Mouse (Mus musculus): Measurements from ENCODE around the gene Plcb4. TPM values are rescaled to one million over a fixed set of nuclear protein-coding genes. Genes with fewer than 3 reads are reported as not detected.
"Not testable (repeated sequence)": the region's sequence is repeated elsewhere in the genome, so short reads cannot be mapped to it uniquely, and the experiment has no call there.

Gene Plcb4
- total RNA-seq, 2 experiments from 2014 or later, result 37.2 to 40.1 TPM

DNA sequence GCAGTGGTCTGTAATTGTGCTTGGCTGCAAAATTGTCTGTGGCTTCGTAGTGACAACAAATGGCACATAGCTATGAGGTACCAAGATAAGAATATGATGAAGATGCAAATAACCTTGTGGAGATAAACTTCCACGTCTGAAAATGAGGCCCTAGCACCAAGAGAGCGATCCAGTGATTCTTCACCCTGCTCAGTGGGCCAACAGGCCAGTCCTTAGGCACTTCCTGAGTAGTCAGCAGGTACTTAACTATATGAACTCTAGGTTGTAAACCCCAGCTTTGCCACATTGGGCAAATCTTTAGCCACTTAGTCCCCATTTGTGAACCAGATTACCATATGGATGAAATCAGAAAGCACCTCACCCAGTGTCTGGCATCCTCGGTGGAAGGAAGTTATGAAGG, 271.9 kb downstream of the Plcb4 start:
- DNase-seq (ENCODE audit: low spot score in 2 of 2), result no peak

DNA sequence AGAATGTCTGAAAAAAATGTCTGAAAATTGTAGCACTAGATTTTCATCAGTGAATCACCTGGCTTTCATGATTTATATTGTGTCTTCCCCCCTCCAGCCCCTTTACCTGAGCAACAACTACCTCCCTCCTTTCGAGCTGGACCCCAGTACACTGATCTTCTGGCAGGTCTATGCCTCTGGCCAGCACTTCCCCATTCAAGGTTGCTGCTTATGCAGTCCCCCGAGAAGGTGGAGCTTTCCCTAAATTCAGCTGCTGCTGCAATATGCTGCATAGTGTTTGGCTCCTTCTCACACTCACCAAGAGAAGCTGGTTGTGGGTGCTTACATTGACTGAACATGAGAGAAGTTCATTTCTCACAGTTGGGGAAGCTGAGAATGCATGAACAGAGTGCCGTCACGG, 273.8 kb downstream of the Plcb4 start:
- DNase-seq (ENCODE audit: low spot score in 2 of 2), result no peak

DNA sequence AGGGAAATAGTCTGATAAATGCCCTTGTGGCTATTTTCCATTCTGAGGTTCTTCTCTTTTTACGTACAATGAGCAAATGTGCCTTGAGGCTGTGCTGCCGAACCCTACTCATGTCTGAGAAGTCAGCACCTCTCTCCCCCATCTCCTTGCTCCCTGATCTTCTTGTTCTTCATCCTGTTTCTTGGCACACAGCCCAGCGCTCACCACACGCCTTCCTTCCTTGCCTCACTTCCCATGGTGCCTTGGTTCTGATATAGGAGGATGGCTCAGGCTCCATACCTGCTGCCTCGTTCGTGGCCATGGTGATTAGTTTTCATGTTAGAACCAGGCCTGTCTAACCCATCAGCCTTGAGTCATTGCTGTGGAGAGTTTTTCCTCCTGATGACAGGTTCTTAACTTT, 277.6 kb downstream of the Plcb4 start:
- DNase-seq (ENCODE audit: low spot score in 2 of 2), result no peak

DNA sequence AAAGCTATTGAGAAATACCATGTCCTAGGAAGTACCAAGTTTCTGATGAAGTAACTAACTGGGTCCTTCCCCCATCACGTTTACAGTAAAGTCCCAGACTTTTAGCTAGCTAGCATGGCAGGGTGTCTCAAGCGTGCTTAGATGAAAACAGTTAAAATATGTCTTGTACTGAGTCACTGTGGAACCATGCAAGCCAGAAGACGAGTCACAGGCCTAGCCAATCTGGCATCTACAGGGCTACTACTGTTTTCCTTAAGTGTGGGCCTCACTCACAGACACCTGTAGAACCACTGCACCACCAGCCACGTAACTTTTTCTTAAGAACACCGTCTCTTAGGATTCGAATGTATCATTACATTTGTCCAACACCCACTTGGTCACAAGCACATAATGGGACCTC, 278.8 kb downstream of the Plcb4 start:
- no peak for DNase-seq (ENCODE audit: low spot score in 2 of 2)

DNA sequence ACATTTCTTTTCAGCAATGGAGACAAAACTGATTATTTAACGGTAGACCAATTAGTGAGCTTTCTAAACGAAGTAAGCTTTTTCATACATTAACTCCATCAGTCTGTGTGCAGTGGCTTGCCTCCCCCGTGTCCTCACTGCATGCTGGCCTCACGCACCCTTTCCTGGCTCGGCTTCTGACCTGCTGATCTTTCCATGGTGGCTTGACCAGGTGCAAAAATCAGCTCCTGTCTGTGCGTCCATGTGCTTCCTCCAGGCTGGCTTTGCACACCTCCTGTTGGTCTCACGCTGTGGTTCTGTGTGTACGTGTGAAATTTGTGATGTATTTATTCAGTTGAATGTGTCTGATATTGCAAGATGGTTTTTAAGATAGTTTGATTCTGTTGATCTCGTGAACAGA, 281.1 kb downstream of the Plcb4 start:
- DNase-seq (ENCODE audit: low spot score in 2 of 2), result no peak

DNA sequence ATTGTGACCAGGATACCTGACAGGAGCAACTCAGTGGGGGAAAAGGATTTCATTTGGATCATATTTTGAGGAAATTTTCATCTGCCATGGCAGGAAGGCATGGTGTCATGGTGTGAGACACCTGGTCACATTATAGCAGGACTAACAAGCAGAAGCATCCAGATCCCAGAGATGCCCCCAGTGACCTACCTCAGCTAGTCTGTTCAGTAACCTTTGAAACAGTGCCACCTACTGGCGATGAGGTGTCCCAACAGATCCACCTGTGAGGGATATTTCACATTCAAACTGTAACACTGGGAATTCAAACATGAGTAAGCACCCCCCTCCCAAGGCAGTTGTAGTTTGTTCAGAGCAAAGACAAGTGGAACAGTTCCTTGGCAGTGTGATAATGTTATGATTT, 289.0 kb downstream of the Plcb4 start:
- DNase-seq (ENCODE audit: low spot score in 2 of 2), result no peak

DNA sequence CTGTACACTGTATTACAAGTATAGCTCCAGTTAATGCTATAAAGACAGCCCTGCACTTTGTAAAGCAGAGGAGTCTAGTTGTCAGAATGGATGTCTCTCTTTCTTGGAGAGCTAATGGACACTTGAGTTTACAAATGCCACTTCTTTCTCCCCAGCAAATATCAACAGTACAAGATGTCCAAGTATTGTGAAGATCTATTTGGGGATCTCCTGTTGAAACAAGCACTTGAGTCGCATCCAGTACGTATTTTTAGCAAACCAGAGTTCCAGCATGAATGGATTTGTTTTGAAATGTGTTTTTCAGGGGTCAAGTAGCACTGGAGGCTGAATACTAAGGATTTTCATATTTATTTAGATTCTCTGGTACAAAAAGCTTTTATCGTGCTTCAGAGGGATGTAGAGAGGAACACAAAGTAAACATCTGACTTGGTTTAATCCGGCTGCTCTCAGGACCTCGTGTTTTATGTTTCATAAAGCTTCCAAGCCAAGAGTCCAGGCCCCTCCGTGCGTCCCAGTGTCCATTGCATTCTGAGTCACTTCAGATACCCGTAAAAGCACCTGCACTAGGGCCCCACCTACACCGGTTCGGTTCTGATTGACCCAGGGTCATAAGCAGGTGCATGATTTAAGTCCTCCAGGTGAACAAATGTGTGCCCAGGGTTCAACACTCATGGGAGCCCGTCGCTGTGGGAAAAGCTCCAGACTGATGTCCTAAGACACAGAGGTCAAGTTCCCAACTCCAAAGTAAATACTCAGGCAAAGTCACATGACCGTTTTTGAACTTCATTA, 296.1 kb downstream of the Plcb4 start:
- DNase-seq (ENCODE audit: low spot score in 2 of 2), result no peak

DNA sequence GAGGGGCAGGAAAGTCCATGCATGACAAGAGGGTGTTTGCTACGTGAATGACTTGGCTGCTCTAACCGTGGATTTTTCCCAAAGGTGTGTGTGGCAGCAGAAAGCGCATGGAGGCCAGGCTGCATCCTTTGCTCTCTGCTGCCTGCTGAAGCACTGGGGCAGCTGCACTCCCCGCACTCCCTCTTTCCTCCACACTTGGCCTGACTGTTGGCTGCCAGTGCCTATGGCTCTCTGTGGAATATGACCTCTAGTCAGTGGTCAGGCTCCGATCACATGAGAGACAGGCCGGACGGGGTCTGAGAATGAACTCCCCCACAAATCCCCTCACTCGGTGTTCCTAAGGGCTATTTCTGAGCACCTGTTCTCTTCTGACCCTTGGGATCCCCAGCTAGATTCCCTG, 297.0 kb downstream of the Plcb4 start:
- DNase-seq (ENCODE audit: low spot score in 2 of 2), result no peak

DNA sequence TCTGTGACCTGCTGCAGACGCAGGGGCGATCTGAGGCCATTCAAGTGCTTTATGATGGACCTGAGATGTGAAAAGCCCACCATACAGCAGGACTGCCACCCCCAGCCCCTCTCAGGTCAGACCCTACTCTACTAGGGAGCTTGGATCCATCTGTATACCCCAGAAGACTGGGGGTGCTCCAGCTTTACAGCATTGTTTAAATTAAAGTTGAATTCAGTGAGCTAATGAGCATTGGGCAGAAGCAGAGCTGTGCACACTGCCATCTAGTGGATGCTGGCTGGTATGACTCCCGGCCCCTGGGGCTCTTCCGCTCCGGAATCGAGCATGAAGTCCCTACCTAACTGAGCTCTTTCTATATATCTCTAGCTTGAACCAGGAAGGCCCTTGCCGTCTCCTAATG, 298.9 kb downstream of the Plcb4 start:
- DNase-seq (ENCODE audit: low spot score in 2 of 2), result peak; percentile 58 to 64

DNA sequence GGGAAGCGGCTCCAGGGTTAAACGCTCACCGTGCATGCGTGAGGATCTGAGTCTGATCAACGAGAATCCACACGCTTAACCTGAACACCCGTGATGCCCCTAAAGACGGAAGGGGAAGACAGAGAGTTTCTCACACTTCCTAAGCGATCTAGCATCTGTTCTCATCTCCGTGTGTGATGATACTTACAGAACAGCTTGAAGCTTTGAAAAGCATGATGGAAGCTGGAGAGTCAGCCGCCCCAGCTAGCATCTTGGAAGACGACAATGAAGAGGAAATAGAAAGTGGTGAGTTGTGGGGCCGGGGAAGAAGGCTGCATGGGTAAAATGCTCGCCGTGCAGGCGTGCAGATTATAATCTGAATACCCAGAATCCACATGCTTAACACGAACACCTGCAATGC, 299.6 kb downstream of the Plcb4 start:
- no peak for DNase-seq (ENCODE audit: low spot score in 2 of 2)

DNA sequence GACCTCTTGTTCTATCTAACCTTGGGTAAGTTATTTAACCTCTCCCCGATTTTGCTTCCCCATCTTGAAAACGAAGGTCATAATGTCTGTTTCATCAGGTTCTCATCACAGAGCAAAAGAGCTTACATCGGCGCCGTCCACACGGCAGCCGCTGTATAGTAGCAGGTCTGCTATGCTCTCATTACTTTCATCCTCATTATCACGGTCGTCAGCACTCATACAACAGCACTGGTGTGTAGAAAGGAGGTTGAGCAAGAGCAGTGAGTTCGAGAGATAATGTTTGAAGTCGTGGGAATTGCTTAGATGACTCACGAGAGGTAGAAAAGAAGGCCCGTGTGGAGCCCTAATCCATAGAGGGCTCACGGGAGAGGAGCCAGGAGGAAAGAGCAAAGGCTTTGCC, 304.3 kb downstream of the Plcb4 start:
- no peak for DNase-seq (ENCODE audit: low spot score in 2 of 2)

DNA sequence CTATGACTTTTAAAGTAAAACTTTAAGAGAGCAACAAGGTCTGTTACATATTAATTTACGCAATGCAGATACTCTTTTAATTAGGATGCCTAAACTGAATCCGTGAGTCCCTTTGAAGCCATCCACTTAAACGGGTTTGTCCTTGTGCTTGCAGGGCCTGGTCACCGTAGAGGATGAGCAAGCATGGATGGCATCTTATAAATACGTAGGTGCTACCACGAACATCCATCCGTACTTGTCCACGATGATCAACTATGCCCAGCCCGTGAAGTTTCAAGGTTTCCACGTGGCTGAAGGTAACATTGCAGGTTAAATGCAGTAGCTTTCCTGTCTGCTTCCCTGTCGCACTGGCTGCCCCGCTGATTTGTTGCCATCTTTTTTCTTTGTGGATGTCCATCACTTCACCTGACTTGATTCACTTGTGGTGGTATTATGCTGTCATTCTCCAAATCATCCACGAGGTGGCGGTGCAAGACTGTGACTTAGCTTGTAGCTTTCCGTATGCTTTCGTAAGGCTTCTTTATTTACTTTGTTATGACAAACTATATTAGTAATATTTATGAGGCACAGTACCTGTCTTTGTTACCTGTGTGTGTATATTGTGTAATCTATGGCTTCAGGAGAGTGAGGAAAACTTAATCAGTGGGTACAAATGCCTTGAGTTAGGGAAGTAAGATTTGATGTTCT, 308.2 kb downstream of the Plcb4 start:
- DNase-seq (ENCODE audit: low spot score in 2 of 2), result peak; percentile 30 to 33

DNA sequence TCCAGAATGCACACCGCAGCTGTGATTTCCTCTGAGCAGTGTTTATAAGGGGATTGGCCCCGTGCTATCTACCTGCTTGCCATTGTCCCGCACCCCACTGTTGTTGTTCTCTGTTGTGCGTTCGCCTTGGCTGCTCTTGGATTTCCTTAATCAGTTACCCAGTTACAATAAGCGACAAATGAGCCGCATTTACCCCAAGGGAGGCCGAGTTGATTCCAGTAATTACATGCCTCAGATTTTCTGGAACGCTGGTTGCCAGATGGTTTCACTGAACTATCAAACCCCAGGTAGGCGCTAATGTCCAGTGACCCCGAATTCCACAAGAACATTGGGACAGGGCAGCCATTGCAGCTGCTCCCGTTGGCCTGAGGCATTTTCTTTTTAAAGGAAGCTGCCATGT, 309.3 kb downstream of the Plcb4 start:
- DNase-seq (ENCODE audit: low spot score in 2 of 2), result no peak

DNA sequence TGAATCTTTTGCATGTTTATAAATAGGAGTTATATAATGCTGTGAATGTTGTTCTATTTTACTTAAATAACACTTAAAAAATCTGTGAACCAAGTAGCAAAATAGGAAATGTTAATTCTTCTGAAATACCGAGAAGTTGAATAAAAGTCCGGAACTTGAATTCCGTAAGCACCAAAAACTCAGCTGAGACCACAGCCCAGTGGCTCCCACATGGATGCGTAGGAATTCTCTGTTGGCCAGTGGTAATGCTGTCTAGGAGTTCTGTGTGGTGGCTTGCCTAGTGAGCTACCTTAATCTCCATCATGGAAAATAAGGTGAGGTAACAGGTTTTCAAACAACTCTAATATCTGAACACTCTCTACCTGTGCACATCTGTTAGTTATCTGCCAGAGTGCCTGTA, 312.1 kb downstream of the Plcb4 start:
- DNase-seq (ENCODE audit: low spot score in 2 of 2), result no peak

DNA sequence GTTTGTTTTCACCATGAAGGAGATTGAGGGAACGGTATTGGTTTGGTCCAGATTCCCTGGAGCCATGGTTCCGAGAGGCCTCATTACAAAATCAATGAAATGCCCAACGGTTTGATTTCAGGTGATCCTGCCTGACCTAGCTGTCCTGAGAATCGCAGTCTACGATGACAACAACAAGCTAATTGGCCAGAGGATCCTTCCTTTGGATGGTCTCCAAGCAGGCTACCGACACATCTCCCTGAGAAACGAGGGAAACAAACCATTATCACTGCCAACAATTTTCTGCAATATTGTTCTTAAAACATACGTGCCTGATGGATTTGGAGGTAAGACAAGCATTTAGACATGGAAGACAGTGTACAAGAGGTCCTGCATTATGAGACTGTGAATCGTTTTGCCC, 317.2 kb downstream of the Plcb4 start:
- no peak for DNase-seq (ENCODE audit: low spot score in 2 of 2)

DNA sequence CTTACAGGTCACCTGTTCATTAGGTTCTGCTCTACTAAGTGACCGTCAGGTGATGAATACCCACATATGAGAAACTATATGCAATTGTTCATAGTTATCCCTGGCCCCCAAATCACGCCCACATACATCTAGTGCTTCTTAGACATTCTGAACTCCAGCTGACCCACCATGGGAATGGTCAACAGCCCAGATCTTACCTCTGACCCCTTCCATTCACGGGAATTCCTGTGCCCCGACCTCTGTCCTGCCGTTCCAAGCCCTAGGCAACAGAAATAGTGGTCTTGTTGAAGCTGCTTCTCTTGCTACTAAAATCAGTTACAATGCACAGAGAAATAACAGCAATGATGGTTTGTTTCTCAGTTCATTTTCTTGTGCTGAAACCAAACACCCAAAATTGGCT, 320.0 kb downstream of the Plcb4 start:
- DNase-seq (ENCODE audit: low spot score in 2 of 2), result no peak

DNA sequence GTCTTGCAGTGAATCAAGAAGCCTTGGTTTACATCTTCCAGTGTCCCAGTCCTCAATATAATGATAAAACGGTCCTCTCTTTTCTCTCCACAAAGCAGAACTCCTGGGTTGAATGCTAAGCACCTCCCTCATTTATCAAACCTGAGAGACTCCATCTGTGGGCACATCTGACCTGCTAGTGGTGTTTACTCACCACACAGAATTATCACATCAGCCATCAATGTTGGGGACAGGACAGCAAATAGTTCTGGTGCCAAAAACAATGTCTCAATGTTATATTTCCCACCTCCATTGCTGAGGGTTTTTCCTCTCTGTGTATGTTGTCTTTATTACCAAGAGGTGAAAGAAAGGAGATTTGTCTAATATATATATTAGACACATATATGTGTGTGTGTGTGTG, 321.6 kb downstream of the Plcb4 start:
- no peak for DNase-seq (ENCODE audit: low spot score in 2 of 2)

DNA sequence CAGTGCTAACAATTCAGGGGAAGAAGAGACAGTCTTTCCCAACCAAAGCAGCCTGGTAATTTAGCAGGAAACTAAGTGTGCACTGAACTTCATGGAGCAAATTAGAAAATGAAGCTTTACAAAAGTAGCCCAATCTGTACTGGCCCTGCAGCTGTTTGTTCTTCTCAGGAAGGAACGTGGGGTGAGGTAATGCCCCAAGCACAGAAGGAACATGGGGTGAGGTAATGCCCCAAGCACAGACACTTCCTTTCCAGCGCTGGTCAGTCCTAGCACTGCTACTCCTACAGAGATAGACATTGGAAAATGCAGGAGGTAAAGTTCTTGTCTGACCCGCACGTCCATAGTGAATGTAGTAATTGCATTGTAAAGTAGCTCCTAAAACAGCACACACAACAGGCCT, 325.2 kb downstream of the Plcb4 start:
- no peak for DNase-seq (ENCODE audit: low spot score in 2 of 2)

DNA sequence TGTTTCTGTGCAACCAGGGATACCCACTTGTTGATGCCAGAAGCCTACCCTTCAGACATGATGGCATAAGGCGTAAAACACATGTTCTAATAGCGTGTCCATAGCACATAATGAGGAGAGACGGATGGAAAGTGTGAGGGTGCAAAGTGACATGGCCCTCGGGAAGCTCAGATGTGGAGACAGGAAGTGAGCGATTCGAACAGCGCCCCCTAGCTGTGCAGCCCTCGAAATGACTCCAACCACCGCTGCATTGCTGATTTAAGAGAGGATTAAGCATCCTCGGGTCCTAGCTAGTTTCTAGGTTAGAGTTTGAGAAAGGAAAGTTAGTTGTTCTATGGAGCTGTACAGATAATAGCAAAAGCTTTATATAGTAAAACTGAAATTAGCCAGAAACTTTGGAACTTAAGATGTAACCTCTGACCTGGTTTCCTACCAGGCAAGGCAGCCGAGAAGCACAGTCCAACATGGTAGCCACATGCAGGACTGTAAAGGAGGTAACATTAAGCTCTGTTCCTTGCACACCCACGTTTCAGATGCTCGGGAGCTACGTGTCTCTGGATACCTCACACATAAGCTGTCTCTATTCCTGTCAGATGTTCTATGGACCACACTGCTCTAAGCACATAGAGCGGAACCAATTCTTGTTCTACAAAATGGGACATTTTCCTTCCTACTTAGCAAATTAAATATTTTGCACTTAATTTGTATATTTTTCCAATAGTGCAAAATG, 326.9 kb downstream of the Plcb4 start:
- DNase-seq (ENCODE audit: low spot score in 2 of 2), result no peak

DNA sequence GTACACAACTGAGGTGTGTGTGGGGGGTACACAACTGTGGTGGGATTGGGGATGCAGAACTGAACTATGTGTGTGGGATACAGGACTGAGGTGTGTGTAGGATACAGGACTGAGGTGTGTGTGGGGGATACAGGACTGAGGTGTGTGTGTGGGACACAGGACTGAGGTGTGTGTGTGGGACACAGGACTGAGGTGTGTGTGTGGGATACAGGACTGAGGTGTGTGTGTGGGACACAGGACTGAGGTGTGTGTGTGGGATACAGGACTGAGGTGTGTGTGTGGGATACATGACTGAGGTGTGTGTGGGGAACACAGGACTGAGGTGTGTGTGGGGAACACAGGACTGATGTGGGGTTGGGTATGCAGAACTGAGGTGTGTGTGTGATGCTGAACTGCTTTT, 329.7 kb downstream of the Plcb4 start:
- DNase-seq (ENCODE audit: low spot score in 2 of 2), result not testable (repeated sequence)

DNA sequence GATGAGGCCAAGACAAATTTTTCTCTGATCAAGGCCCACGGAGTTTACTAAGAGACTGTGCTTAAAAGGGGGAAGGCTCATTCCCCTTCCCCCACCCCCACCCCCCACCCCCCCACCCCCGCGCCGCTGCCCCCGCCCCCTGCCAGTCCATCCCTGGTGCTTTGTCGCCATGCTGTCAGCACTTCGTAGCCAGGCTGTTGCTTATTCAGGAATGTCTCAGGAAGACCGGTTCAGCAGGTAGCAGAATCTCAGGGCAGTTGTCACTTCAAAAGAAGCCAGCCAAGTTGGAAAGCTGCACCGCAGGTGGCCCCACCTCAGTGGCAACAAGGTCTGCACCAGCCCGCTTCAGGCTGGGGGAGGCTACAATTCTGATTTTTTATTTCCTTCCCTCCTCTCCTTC, 331.9 kb downstream of the Plcb4 start:
- not testable (repeated sequence) for DNase-seq (ENCODE audit: low spot score in 2 of 2)

DNA sequence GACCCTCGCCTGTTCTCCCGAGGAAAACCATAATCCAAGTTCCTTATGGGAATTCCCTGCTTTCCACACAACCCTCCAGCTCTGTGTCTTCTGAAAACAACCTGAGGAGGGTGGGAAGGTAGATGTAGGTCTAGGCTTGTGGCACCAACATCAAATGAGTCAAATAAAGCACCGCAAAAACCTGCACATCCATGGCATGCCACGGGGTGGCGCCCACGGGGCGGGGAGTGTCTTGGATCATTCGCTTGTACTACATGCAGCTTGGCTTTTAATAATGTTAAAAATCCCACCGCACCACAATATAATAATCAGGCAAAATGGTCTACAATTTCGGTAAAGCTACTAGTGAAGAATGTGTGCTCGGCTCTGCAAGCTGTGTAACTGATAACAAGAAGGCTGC, 334.5 kb downstream of the Plcb4 start:
- DNase-seq (ENCODE audit: low spot score in 2 of 2), result no peak
